Mouse (Mus musculus) neural tube, embryonic 15.5 days (tissue): Measurements from ENCODE around the gene Jmjd1c. TPM values are rescaled to one million over a fixed set of nuclear protein-coding genes. Genes with fewer than 3 reads are reported as not detected.

Source experiments
- ATAC-seq: fragments of 200-750 bp; cut with Nextera tagmentation; 2 replicates; pipeline ENCODE4 v1.8.0; 2017; ENCODE audit warnings: mild to moderate bottlenecking, moderate TSS enrichment, moderate library complexity; ENCODE audit not compliant: low FRiP score
- H3K27ac ChIP-seq: fragments of 300-500 bp; sonication (generic); replicated peaks from 2 replicates; pipeline ENCODE4 v1.5.1; 2015; ENCODE audit warnings: mild to moderate bottlenecking, inconsistent platforms
- H3K27me3 ChIP-seq: fragments of 300-500 bp; sonication (generic); replicated peaks from 2 replicates; pipeline ENCODE4 v1.6.1; 2015; ENCODE audit warnings: inconsistent platforms
- H3K36me3 ChIP-seq: fragments of 300-500 bp; sonication (generic); 2 replicates; pipeline ENCODE4 v1.6.1; 2015; ENCODE audit warnings: inconsistent platforms
- H3K4me1 ChIP-seq: fragments of 300-500 bp; sonication (generic); 2 replicates; pipeline ENCODE4 v1.6.1; 2015; ENCODE audit warnings: inconsistent platforms
- H3K4me2 ChIP-seq: fragments of 300-500 bp; sonication (generic); 2 replicates; pipeline ENCODE4 v1.6.1; 2015; ENCODE audit warnings: inconsistent platforms, mild to moderate bottlenecking, moderate library complexity
- H3K4me3 ChIP-seq: fragments of 300-500 bp; sonication (generic); replicated peaks from 2 replicates; pipeline ENCODE4 v1.5.1; 2015; ENCODE audit warnings: mild to moderate bottlenecking, inconsistent platforms
- H3K9ac ChIP-seq: fragments of 300-500 bp; sonication (generic); replicated peaks from 2 replicates; pipeline ENCODE4 v1.6.1; 2015; ENCODE audit warnings: mild to moderate bottlenecking, inconsistent platforms
- H3K9me3 ChIP-seq: fragments of 300-500 bp; sonication (generic); replicated peaks from 2 replicates; pipeline ENCODE4 v1.6.1; 2016; ENCODE audit warnings: inconsistent platforms
- WGBS: fragments of 180-500 bp; shearing (Covaris S2); methylation state at CpG from one replicate; pipeline ENCODE4 v1.1.7; 2015; ENCODE audit warnings: mixed read lengths; 5-methylcytosine and 5-hydroxymethylcytosine counted together
- polyA plus RNA-seq: library from polyadenylated mRNA; unstranded; fragments of >200 nt; fragmentation: Nextera tagmentation; extraction: Ambion mirVana; gene quantifications from 2 replicates; pipeline ENCODE4 v1.2.1, GENCODE M21; 2015

The Jmjd1c gene
- polyA plus RNA-seq, 1 experiment from 2014 or later = 50.7 TPM

DNA sequence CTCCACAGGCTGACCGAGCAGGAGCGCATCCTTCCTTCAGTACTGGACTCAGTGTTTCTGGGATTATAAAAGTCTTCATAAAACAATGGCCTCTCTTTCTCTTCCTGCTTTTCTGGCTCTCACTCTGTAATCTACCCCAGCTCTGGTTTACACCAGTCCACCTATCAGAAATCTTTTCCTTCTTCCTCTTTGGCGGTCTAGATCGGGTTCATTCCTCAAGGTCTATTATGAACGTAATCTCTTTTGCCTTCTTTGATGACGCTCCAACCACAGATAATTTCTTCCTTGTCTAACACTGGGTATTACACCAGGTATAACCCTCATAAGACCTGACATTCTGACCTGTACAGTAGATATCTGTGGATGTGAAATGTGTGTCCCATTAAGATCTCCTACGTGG is 1.0 kb upstream of the Jmjd1c start:
- no peaks in the 10 kb centered on the region for H3K9me3 ChIP-seq
- ATAC-seq = no peak
- H3K27ac ChIP-seq = no peak overlapping the region
- H3K4me1 ChIP-seq = peaks cover 34% of the 10 kb centered on the region
- H3K27me3 ChIP-seq = no peaks in the 10 kb centered on the region
- peak overlapping the region; percentile 80 for H3K4me2 ChIP-seq
- 78% methylated on average over 7 of the region's 7 CpGs for WGBS
- H3K36me3 ChIP-seq = no peaks in the 10 kb centered on the region
- 0 out of 2 replicates have a peak overlapping the region, but pooled peaks have one; percentile 0 for H3K9ac ChIP-seq
- peak overlapping the region; percentile 82 for H3K4me3 ChIP-seq

DNA sequence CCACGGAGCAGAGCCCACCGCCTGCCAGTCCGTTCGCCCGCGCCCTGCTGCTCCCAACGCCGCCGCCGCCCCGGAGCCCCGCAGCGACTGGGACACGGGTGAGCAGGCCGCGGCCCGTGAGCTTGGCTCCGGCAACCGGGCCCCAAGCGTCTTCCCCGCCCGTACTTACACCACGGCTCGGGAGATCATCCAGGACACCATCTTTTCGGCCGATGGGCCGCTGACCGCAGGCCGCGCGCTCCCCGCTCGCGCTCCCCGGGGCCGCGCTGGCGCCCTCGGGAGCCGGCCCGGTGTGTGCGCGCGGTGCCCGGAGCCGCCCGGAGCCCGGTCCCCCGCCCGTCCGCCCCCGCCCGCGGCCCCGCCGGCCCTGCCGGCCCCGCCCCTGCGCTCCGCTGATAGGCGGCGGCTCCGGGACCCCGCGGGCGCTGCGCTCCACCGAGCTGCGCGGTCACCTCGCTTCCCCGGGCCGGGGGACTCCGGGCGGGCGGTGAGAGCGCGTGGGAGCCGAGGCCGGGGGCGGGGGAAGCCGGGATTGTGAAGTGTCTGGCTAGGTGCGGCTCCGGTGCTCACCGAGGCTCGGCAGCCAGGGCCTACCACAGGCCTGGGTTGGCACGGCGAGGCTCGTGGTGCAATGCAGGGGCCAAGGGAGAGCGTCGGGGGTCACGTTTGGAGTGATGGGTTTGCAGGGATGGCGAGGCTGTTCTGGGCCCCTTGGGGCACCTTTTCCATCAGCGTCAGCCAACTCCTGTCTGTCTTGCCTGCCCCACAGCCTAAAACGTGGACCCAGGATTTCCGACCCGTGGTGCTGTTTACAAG is 904 bp downstream of the Jmjd1c start, which contains the start of gene Reep3:
TSS of gene Reep3 (minus strand) at position 325 of the 816 bp plus-strand sequence.
- Histone ChIP-seq H3K27me3 (no peaks in the 10 kb centered on the region), H3K4me1 (peaks cover 49% of the 10 kb centered on the region), H3K9me3 (no peaks in the 10 kb centered on the region), H3K36me3 (no peaks in the 10 kb centered on the region), H3K27ac (peak within 1 kb of the TSS; percentile 100), H3K4me2 (peak within 1 kb of the TSS; percentile 80), H3K4me3 (peak within 1 kb of the TSS; percentile 82), H3K9ac (peak within 1 kb of the TSS; percentile 96)
- peak; percentile 83 for ATAC-seq
- under 1% methylated on average over 82 of the region's 97 CpGs for WGBS

DNA sequence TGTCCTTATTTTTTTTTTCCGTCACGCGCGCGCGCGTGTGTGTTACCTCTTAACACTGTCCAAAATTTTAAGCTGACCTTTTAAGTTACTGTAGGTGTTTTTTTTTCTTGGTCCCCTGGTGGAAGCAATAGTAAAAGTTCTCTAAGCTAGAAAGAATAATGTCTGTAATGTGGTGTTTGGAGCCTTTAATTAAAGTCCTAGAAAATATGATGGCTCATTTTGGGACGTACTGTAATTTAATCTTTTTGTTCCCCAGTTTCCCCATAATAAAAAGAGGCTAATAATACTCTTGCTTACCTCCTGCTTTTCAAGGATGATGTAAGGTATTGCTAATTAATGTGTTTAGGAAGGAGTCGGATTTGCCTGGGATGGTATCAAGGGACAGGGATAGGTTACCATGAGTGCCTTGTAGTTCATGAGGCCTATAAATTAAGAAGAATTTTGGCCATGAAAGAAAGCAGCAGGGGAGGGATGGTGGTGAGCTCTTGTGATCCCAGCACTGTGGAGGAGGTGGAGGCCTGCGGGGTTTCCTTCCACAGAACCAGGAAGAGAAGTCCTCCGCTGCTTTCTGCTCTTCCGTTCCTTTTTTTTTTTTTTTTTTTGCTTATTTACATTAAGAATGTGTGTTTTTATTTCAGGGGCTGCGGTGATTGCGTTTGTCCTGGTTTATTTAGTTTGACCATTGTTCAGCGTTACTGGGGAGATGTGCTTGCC is 1.7 kb downstream of the Jmjd1c start:
- ATAC-seq = no peak
- H3K4me3 ChIP-seq = peak overlapping the region; percentile 82
- H3K27me3 ChIP-seq = no peaks in the 10 kb centered on the region
- no peaks in the 10 kb centered on the region for H3K9me3 ChIP-seq
- H3K27ac ChIP-seq = peak overlapping the region; percentile 100
- H3K4me1 ChIP-seq = peaks cover 56% of the 10 kb centered on the region
- peak overlapping the region; percentile 96 for H3K9ac ChIP-seq
- H3K4me2 ChIP-seq = peak overlapping the region; percentile 80
- no peaks in the 10 kb centered on the region for H3K36me3 ChIP-seq
- 0% methylated on average over 15 of the region's 15 CpGs for WGBS

DNA sequence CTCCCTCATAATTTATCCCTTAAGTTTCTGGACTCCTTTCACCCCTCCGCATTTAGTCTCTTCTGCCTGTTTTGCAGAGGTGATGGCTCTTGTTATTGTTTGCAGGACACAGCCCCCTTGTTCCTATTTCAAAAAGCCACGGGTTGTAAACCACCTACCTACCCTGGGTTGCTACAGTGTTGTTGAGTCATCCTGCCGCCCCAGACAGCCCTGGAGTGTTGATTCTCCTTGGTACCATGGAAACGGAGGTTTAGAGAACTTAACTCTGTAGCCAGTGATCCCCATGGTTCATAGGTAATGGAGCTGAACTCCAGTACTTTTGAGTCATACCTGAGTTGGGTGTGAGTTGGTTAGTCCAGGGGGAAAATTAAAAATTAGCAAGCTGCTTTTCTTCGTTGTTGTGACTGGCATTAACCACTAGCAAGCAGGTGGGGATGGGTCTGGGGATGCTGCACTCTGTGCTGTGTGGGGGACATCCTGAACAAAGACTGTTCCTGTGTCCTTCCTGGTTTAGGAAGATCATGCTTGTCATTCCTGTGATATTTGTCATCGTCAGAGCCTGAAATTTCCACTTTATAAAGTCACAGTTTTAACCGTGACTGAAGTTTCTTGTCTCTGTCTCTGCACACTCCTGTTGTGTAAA is 2.6 kb downstream of the Jmjd1c start:
- H3K9ac ChIP-seq = peak overlapping the region; percentile 96
- peaks cover 66% of the 10 kb centered on the region for H3K4me1 ChIP-seq
- H3K36me3 ChIP-seq = no peaks in the 10 kb centered on the region
- H3K9me3 ChIP-seq = no peaks in the 10 kb centered on the region
- H3K4me3 ChIP-seq = peak overlapping the region; percentile 82
- ATAC-seq = no peak
- H3K4me2 ChIP-seq = peak overlapping the region; percentile 80
- no peaks in the 10 kb centered on the region for H3K27me3 ChIP-seq
- 5% methylated on average over 7 of the region's 7 CpGs for WGBS
- peak overlapping the region; percentile 72 for H3K27ac ChIP-seq

DNA sequence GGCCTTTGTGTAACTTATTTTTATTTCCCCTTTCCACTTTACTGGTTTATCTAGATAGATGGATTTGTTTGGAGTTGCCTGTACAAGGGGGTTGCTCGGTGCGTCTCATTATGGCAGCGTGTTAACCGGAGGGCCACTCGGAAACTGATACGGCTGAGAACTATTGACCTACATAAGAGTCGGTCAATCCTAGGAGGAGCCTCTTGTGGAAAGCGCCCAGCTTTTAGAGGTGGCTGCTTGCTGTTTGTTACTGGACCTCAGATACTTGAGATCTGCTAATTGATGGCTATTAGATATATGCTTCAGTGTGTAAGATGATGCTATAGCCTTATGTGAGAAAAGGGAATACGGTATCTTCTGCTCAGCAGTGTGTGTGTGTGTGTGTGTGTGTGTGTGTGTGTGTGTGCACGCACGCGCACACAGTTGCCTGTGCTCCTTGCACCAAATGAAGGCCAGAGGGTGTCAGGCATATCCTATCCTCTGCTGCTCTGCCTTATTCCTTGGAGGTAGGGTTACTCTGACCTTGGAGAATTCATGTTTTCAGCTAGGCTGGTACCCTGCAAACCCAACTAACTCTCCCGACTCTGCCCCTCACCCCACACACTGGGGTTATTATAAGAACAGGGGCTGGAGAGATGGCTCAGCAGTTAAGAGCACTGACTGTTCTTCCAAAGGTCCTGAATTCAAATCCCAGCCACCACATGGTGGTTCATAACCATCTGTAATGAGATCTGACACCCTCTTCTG is 3.4 kb downstream of the Jmjd1c start:
- H3K9me3 ChIP-seq = no peaks in the 10 kb centered on the region
- H3K27me3 ChIP-seq = no peaks in the 10 kb centered on the region
- H3K9ac ChIP-seq = peak overlapping the region; percentile 9; the same call in 1 of the 2 replicates
- no peak for ATAC-seq
- H3K4me1 ChIP-seq = peaks cover 74% of the 10 kb centered on the region
- peak overlapping the region; percentile 80 for H3K4me2 ChIP-seq
- peak overlapping the region; percentile 23; the same call in 1 of the 2 replicates for H3K27ac ChIP-seq
- 33% methylated on average over 13 of the region's 13 CpGs for WGBS
- peak overlapping the region; percentile 82 for H3K4me3 ChIP-seq
- H3K36me3 ChIP-seq = no peaks in the 10 kb centered on the region

DNA sequence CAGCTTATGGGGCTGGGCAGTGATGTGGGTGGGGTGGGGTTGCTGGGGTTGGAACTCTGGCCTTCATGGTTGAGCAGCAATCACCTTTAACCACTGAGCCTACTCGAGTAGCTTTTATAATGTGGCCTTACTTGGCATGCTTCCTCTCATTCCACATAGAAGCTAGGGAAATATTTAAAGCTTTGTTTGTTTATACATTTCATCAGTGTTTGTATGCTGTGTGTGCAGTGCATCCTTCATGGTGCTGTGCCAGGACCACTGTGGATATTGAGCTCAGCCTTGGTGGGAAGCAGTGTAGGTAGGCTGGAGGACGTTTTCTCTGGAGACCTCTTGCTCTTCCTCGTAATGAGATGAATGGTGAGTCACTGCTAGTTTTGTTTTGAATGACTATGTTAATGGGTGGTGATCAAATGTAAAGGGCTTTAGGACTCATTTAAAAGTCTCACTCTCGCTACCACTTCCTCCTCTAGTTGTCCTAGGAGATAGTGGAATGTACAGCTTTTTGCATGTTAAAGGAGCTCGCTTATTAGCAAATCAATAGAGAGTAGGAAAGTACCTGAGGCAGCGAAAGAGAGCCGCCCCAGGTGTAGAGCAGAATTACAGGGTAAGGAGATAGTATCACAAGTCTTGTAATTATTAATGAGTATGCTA is 4.2 kb downstream of the Jmjd1c start:
- peaks cover 77% of the 10 kb centered on the region for H3K4me1 ChIP-seq
- no peaks in the 10 kb centered on the region for H3K27me3 ChIP-seq
- H3K9me3 ChIP-seq = no peaks in the 10 kb centered on the region
- no peak for ATAC-seq
- H3K9ac ChIP-seq = no peak overlapping the region
- H3K36me3 ChIP-seq = no peaks in the 10 kb centered on the region
- WGBS = 21% methylated on average over 7 of the region's 7 CpGs
- H3K4me2 ChIP-seq = peak overlapping the region; percentile 80; the same call in 1 of the 2 replicates
- no peak overlapping the region for H3K4me3 ChIP-seq
- no peak overlapping the region for H3K27ac ChIP-seq

DNA sequence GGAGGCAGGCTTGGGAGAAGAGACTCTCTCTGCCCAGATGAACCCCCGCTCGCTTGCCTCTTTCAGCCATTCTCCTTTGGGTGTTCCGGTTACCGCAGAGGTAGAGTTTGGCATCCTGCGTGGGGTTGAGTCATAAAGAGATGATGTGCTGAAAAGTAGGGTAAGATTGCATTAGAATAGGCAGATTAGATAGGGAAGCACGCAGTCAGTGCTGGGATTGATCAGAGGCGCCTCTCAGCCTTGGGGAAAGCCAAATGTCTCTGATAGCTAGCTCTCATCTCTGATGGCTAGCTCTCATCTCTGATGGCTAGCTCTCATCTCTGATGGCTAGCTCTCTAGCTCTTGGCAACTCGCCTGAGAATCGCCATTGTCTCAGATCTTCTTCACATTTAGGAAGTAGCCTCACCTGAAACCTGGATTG is 4.9 kb downstream of the Jmjd1c start:
- H3K27ac ChIP-seq = no peak overlapping the region
- WGBS = 52% methylated on average over 9 of the region's 9 CpGs
- H3K9ac ChIP-seq = no peak overlapping the region
- H3K4me1 ChIP-seq = peaks cover 78% of the 10 kb centered on the region
- no peaks in the 10 kb centered on the region for H3K36me3 ChIP-seq
- H3K4me2 ChIP-seq = 0 out of 2 replicates have a peak overlapping the region, but pooled peaks have one; percentile 6
- no peak overlapping the region for H3K4me3 ChIP-seq
- no peak for ATAC-seq
- H3K9me3 ChIP-seq = no peaks in the 10 kb centered on the region
- H3K27me3 ChIP-seq = no peaks in the 10 kb centered on the region

DNA sequence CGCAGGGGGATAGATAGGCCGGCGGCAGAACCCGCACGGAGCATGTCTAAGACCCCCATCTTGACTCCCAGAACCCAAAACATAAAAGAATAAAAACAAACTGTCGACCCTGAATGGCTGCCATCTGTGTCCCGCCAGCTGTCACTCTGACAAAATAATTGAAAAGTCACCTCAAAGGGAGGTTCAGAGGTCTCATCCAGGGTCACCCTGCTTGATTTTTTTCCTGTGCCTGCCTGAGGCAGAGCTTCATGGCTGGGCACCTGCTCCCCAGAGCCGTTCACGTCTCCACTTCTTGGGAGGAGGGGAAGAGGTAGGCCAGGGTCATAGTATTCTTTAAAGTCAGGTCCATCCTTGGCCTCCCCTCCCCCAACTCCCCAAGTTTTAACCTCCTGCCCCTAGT is 8.6 kb downstream of the Jmjd1c start:
- ATAC-seq = no peak
- no peaks in the 10 kb centered on the region for H3K27me3 ChIP-seq
- peaks cover 86% of the 10 kb centered on the region for H3K4me1 ChIP-seq
- H3K36me3 ChIP-seq = no peaks in the 10 kb centered on the region
- H3K4me2 ChIP-seq = no peak overlapping the region
- 0 out of 2 replicates have a peak overlapping the region, but pooled peaks have one; percentile 2 for H3K27ac ChIP-seq
- H3K4me3 ChIP-seq = no peak overlapping the region
- no peak overlapping the region for H3K9ac ChIP-seq
- H3K9me3 ChIP-seq = no peaks in the 10 kb centered on the region
- WGBS = 15% methylated on average over 9 of the region's 9 CpGs

DNA sequence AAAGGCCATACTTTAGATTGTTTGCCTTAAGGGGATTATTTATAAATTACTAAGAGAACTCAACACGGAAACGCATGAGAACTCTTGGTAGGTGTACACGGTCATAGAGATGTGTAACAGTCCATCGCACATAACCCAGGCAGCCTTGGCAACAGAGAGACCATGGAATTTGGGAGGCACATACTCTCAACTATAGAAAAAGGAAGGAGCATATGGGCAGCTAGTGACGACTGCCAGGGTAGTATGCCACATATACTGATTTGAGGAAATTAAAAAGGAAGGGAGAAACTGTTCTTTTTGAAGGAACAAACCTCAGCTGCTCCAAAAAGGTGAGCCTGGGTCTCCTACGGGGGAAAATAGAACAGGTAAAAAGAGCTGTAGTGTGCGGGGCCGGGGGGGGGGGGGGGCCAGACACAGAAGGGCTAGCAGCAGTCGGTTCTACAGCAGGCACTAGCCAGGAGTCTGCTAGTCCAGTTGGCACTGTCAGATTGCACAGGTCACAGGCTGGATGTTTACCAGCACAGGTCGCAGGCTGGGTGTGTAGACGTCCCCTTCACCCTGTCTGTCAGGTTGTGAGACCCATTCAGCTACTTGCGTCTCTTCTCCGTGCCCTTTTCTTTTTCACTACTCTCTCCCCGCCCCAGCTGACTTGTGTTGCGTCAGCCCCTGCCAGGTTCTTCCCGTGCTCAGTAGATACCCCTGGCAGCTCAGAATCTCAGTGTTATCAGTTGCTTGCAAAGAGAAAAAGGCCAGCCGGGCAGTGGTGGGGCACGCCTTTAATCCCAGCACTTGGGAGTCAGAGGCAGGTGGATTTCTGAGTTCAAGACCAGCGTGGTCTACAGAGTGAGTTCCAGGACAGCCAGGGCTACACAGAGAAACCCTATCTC is 9.6 kb downstream of the Jmjd1c start:
- no peak; the same call in 1 of the 2 replicates for ATAC-seq
- no peaks in the 10 kb centered on the region for H3K36me3 ChIP-seq
- no peak overlapping the region for H3K9ac ChIP-seq
- peaks cover 79% of the 10 kb centered on the region for H3K4me1 ChIP-seq
- 59% methylated on average over 19 of the region's 19 CpGs for WGBS
- H3K27ac ChIP-seq = no peak overlapping the region
- H3K9me3 ChIP-seq = no peaks in the 10 kb centered on the region
- no peak overlapping the region for H3K4me3 ChIP-seq
- no peak overlapping the region for H3K4me2 ChIP-seq
- no peaks in the 10 kb centered on the region for H3K27me3 ChIP-seq

DNA sequence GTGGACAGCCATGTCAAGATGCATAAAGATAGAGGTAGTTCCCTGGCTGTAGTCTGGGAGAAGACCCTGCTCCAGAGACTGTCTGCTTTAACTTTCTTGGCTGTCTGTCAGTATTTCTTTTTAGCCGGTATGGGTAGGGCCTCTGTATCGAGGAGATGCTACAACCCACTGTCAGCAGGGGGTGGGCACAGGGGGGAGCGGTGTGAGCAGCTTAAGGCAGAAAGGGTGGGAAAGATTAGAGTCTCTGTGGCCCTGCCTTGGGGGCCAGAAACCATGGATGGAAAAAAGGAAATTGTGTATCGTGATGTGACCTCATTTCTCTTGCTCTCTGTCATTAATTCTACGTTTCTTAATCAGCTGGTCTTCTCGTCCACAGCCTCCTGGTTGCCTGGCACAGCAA is 10.5 kb downstream of the Jmjd1c start:
- Histone ChIP-seq H3K9ac (no peak overlapping the region), H3K36me3 (no peaks in the 10 kb centered on the region), H3K4me2 (no peak overlapping the region), H3K4me1 (peaks cover 80% of the 10 kb centered on the region), H3K9me3 (no peaks in the 10 kb centered on the region), H3K27ac (no peak overlapping the region), H3K27me3 (no peaks in the 10 kb centered on the region), H3K4me3 (no peak overlapping the region)
- no peak for ATAC-seq
- WGBS = 41% methylated on average over 6 of the region's 6 CpGs
